Mouse (Mus musculus) cerebellum, postnatal 14 days (tissue): ENCODE results near the gene Fam71d.

ENCODE experiments used
- DNase-seq, 2 experiments: peaks; one replicate each; pipeline ENCODE4 v3.0.0; 2021; ENCODE audit warnings: mixed read lengths in 2 of 2

The Fam71d gene

GRCm38 (mm10) chr12:78691325-78691724 is at the start of gene Fam71d:
TSS of gene Fam71d (plus strand) at chr12:78691535.
- no peak for DNase-seq

DNA sequence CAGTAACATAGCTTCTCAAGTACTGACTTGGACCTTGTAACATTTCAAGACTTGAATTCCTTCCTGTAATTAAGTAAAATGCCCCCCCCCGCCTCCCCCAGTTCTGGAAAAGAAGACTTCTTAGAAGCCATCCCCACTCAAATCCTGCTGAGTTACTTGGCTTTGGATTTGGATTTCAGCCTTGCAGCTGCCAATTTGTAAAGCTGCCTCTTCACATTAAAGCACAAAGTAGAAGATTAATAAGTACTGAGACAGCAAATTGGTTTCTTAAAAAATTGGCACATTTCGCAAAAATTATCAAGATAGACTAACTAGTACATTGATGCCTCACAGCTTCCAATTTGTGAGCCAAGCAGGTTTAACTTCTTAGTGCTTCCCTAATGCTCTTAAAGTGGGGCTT is 47.6 kb upstream of the Fam71d start:
- DNase-seq: peak in 1 of 2 experiments; percentile 24

DNA sequence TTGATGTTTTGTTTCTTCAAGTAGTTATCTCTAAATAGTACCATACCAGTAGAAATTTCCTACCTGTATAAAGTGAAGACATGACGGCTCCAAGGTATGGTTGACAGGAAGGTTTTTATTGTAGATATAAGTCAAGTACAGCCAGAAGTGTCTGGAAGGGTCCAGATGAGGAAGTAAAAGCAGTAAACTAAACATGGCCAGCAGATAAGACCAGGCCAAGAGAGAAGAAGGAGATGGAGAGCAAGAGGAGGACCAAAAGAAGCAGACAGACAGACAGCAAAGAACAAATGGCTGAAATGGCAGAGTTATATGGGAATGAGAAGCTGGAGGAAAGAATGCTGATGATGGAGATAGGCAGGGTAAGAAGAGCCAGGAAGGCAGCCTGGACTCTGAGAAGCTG is 46.1 kb upstream of the Fam71d start:
- DNase-seq: no peak

DNA sequence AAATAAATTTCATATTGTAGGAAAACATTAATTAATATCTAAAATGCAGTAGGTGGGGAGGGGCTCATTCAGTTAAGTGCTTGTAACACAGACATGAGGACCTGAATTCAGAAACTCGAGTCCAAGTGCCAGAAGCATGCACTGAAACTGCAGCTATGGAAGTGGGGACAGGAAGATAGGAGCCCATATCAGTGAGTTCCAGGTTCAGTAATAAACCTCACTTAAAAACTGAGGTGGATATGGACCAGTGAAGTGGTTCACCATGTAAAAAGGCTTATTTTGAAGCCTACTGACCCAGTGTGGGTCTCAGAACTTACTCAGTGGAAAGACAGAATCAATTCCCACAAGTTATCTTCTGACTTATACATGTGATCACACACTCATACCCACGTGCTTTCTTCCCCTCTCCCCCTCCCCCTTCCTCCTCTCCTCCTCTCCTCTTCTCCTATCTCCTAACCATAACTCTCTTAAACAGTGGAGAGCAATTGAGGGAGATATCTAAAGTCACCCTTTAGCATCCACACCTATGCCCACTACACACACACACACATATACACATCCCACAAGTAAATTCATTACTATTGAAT is 31.5 kb upstream of the Fam71d start:
- DNase-seq: no peak

GRCm38 (mm10) chr12:78678101-78678806 is 13.1 kb upstream of the Fam71d start:
- DNase-seq: no peak

GRCm38 (mm10) chr12:78678807-78679189 is 12.5 kb upstream of the Fam71d start:
- DNase-seq: no peak

DNA sequence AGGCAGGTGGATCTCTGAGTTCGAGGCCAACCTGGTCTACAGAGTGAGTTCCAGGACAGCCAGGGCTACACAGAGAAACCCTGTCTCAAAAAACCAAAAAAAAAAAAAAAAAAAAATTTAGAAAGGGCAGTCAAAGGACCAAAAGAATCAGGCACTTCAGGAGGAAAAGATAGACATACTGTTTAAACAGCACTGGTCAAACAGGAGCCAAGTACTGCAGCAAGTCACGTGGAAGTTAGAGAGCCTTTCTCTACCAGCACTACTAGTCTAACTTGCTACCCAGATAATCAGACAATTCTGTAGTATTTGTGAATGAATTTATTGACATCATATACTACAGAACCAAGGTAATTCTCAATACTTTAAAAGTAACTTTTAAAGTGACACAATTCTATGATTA is 10.3 kb upstream of the Fam71d start:
- no peak for DNase-seq

- DNase-seq: no peak
Measured at GRCm38 (mm10) chr12:78682279-78682678, 9.1 kb upstream of the Fam71d start.

DNA sequence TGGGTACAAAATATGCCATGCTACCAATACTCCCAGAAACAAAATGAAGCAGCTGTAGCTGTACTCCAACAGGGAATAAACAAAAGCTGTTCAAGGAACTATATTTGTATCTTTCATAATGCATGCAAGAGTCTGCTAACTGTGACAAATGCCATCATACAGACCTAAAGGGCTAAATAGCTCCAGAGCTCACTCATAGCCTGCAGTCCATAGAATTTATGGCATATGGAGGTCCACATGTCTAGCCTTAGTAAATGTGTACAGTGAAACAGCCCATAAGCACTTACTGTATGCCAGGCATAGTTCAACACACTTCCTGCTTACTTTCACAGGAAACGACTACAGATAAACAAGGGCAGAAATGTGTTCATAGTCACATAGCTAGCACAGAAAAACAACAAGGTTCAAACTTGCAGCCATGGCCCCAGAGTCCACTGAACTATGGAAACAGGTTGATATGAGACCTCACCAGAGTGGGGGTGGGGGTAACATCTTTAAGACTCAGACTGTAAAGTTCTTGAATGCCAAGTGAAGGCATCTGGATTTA is 5.6 kb upstream of the Fam71d start:
- no peak for DNase-seq

GRCm38 (mm10) chr12:78688876-78689275 is 2.5 kb upstream of the Fam71d start:
- no peak for DNase-seq

- DNase-seq: no peak
Measured at GRCm38 (mm10) chr12:78693281-78693680, 1.9 kb downstream of the Fam71d start.

GRCm38 (mm10) chr12:78717783-78718182 is 26.4 kb downstream of the Fam71d start:
- no peak for DNase-seq

DNA sequence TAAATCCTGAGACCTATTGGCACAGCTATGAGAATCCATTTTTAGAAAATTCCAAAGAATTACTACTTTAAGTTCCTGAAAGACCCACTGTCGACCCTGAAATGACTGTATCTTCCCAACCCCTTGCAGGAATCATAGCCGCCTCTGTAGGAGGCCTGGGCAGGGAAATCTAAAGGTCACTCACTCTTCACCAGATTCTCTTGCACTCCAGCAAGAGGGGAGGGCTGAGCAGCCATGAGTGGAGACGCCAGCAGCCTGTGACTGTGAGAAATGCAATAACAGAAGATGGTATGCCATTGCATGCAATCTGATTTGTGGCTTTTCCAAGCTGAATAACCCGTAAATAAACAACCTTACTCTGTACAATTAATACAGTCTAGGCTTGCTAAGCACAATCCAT is 36.4 kb downstream of the Fam71d start:
- no peak for DNase-seq

GRCm38 (mm10) chr12:78739633-78740032 is 48.3 kb downstream of the Fam71d start:
- DNase-seq: no peak

DNA sequence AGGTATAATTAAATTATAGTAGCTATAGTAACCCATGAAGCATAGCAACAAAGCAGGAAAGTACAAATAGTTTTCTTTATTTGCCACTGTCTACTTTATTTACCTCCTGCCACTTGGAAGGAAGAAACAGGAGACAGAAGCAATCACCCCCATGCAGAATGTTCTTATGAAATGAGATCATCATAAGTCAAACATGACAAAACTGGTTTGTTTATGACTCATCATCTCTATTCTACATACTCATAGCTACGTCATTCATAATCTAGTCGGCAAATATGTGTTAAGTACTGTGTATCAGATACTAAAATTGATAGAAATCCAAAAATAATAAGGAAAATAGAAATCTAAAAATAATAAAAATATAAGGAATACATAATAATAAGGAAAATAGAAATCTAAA is 49.0 kb downstream of the Fam71d start:
- DNase-seq: no peak

- DNase-seq: no peak
Measured at GRCm38 (mm10) chr12:78746226-78746625, 54.9 kb downstream of the Fam71d start.

GRCm38 (mm10) chr12:78747406-78747805 is 56.1 kb downstream of the Fam71d start:
- no peak for DNase-seq

DNA sequence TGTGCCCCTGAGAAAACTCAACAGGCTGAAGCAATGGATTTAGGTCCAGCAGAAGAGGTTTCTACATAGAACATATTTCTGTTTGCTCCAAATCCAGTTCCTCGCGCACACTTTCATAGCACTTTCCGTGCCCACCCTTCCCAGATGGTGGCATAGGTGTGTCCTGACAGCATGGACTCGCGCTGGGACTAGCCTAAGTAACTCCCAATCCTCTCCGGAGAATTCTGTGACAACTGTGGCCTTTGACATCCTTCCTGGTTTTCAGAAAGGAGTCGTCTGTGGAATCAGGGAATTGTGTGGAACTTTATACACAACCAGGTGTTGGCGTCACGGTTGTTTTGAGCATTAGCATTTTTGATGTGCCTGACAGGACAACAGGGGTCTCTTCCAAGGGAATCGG is 56.8 kb downstream of the Fam71d start:
- DNase-seq: no peak

GRCm38 (mm10) chr12:78748557-78749377 is 57.4 kb downstream of the Fam71d start, which contains the start of gene Mpp5:
TSS of gene Mpp5 (plus strand) at chr12:78748907.
- peak; percentile 95 to 96 for DNase-seq

GRCm38 (mm10) chr12:78749378-78749801 is 58.1 kb downstream of the Fam71d start:
- peak; percentile 54 to 59 for DNase-seq

GRCm38 (mm10) chr12:78761979-78762378 is 70.6 kb downstream of the Fam71d start:
- DNase-seq: no peak

- DNase-seq: no peak
Measured at GRCm38 (mm10) chr12:78769031-78769713, 77.8 kb downstream of the Fam71d start.

- no peak for DNase-seq
Measured at GRCm38 (mm10) chr12:78773211-78773610, 81.9 kb downstream of the Fam71d start.
